Mouse (Mus musculus) liver, postnatal 0 days (tissue): ENCODE measurements at regions not wholly inside any gene's neighbourhood (a gene's known extent, or its start where the extent isn't known, plus 50 kb on each side); places are given as distances from the start of the nearest gene placed in this dataset.

ENCODE experiments used
- ATAC-seq: fragments of 200-750 bp; cut with Nextera tagmentation; 2 replicates; pipeline ENCODE4 v1.8.0; 2017; ENCODE audit warnings: mild to moderate bottlenecking, moderate library complexity
- DNase-seq: peaks from one replicate; pipeline ENCODE4 v3.0.0-alpha.2; 2016
- H3K27ac ChIP-seq: fragments of 300-500 bp; sonication (generic); 2 replicates; pipeline ENCODE4 v1.5.1; 2014; ENCODE audit warnings: antibody characterized with exemption, moderate library complexity, mild to moderate bottlenecking, low read depth
- H3K27me3 ChIP-seq: fragments of 300-500 bp; sonication (generic); 2 replicates; pipeline ENCODE4 v1.6.1; 2014; ENCODE audit warnings: low read length, control low read depth, mixed read lengths; ENCODE audit not compliant: insufficient read depth
- H3K36me3 ChIP-seq: fragments of 300-500 bp; sonication (generic); replicated peaks from 2 replicates; pipeline ENCODE4 v1.6.1; 2014; ENCODE audit warnings: mild to moderate bottlenecking, control low read depth, low read length, moderate library complexity, mixed read lengths; ENCODE audit not compliant: insufficient read depth
- H3K4me1 ChIP-seq: fragments of 300-500 bp; sonication (generic); 2 replicates; pipeline ENCODE4 v1.6.1; 2014; ENCODE audit warnings: antibody characterized with exemption, mild to moderate bottlenecking, control low read depth; ENCODE audit not compliant: insufficient read depth
- H3K4me2 ChIP-seq: fragments of 300-500 bp; sonication (generic); 2 replicates; pipeline ENCODE4 v1.6.1; 2014; ENCODE audit warnings: low read depth, mild to moderate bottlenecking, low read length, moderate library complexity, mixed read lengths
- H3K4me3 ChIP-seq: fragments of 300-500 bp; sonication (generic); 2 replicates; pipeline ENCODE4 v1.5.1; 2014; ENCODE audit warnings: low read depth, low read length
- H3K9ac ChIP-seq: fragments of 300-500 bp; sonication (generic); replicated peaks from 2 replicates; pipeline ENCODE4 v1.6.1; 2014; ENCODE audit warnings: mild to moderate bottlenecking, moderate library complexity
- H3K9me3 ChIP-seq: fragments of 300-500 bp; sonication (generic); 2 replicates; pipeline ENCODE4 v1.6.1; 2016; ENCODE audit warnings: mild to moderate bottlenecking, control low read depth, low read length, mixed read lengths
- CTCF ChIP-seq: sonication (generic); IDR thresholded peaks from 2 replicates; pipeline ENCODE4 v1.5.1; 2016; ENCODE audit warnings: antibody characterized with exemption, low read depth
- EP300 ChIP-seq: IDR thresholded peaks from 2 replicates; pipeline ENCODE4 v1.6.1; 2016; ENCODE audit warnings: antibody characterized with exemption, low read depth, mild to moderate bottlenecking
- WGBS: fragments of 180-500 bp; shearing (Covaris S2); extraction: QIAGEN DNeasy Blood & Tissue Kit; methylation state at CpG from one replicate; pipeline ENCODE4 v1.1.7; 2014; ENCODE audit not compliant: insufficient replicate concordance; 5-methylcytosine and 5-hydroxymethylcytosine counted together

DNA sequence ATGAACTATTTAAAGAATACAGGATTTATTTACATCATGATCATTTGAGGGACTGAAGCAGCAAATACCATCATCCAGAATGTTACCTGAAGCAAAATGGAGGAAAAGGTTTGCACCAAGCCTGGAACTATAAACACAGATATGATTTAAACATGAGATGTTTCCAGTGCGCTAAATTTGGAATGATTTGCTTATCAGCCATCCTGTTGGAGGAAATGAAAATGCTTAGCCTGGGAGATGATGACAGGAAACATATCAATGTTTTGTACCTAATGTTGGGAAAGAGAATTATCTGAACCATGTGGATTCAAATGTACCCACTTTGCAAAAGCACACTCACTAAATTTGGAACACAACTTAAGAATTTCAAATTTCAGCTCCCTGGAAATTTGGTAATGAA lies 149.3 kb downstream of the Adgra3 start:
- no peak for DNase-seq
- no peak overlapping the region for H3K4me2 ChIP-seq
- H3K27ac ChIP-seq: no peak overlapping the region
- H3K4me3 ChIP-seq: no peak overlapping the region
- H3K9me3 ChIP-seq: no peaks in the 10 kb centered on the region
- no peak overlapping the region for H3K9ac ChIP-seq
- no peaks in the 10 kb centered on the region for H3K4me1 ChIP-seq
- H3K27me3 ChIP-seq: no peaks in the 10 kb centered on the region
- no peaks in the 10 kb centered on the region for H3K36me3 ChIP-seq
- TF ChIP-seq CTCF (no peak), EP300 (no peak)
- no peak for ATAC-seq
- 67% methylated on average over 1 of the region's 1 CpGs for WGBS

DNA sequence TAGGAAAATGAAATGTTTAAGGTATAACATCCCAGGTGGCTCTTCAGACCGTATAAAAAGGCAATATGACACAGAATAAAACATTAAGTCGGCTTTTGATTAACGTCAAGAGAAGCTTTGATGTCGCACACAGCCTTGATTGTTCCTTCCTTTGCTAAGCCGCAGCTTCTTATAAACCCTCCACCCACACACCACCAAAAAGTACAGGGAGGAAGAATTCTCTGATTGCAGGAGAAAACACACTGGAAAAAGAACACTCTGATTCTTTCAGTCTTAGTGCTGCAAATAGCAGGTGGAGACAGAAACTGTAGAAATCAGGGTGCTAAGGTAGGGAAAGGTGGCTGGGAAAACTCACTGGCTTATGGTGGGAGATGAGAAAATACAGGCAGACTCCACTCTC lies 162.7 kb downstream of the Adgra3 start:
- no peak for TF ChIP-seq CTCF
- TF ChIP-seq EP300: no peak
- no peaks in the 10 kb centered on the region for H3K27me3 ChIP-seq
- H3K4me2 ChIP-seq: no peak overlapping the region
- no peak for DNase-seq
- no peak overlapping the region for H3K9ac ChIP-seq
- no peak overlapping the region for H3K4me3 ChIP-seq
- H3K9me3 ChIP-seq: no peaks in the 10 kb centered on the region
- no peak for ATAC-seq
- no peak overlapping the region for H3K27ac ChIP-seq
- no peaks in the 10 kb centered on the region for H3K4me1 ChIP-seq
- 82% methylated on average over 5 of the region's 5 CpGs for WGBS
- no peaks in the 10 kb centered on the region for H3K36me3 ChIP-seq

DNA sequence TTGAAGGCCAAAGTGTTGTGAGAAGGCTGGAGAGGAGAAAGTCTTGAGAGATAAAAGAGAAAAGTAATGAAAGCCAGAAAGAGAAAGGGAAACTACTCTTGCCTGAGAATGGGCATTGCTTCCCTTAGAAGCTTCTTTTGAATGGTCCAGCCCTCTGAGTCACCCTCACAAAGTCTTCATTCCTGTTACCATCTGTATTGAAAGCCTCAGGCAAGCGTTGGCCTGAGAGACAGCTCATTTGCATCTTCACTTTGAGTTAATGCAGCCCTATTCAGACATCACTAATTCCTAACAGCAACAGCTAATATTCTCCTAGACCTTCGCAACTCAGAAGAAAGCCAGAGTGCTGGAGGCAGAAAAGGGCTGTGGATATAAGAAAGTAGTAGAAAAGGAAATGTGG lies 178.4 kb downstream of the Adgra3 start:
- no peak overlapping the region for H3K4me2 ChIP-seq
- no peaks in the 10 kb centered on the region for H3K27me3 ChIP-seq
- no peak for ATAC-seq
- WGBS: 53% methylated on average over 2 of the region's 2 CpGs
- no peak overlapping the region for H3K27ac ChIP-seq
- TF ChIP-seq CTCF (no peak), EP300 (no peak)
- no peaks in the 10 kb centered on the region for H3K9me3 ChIP-seq
- DNase-seq: no peak
- no peaks in the 10 kb centered on the region for H3K36me3 ChIP-seq
- H3K9ac ChIP-seq: no peak overlapping the region
- no peak overlapping the region for H3K4me3 ChIP-seq
- H3K4me1 ChIP-seq: no peaks in the 10 kb centered on the region

DNA sequence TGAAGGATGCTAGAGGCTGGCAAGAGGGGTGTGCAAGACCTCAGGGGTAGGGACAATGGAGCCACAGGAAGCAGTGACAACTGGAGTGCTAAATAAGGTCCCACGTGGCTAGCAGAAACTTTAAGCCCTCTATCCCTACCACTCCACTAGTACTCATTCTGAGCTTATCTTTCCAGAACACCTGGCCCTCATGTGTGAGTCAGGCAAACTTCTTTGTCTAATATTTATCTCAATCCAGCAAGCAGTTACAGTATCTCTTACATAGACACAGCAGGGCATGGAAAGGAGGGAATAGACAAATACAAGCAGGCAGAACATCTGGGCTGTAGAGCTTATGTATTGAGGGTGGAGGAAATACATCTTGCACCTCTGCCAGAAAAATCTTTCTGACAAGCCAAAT lies 182.6 kb downstream of the Adgra3 start:
- Histone ChIP-seq H3K27me3 (no peaks in the 10 kb centered on the region), H3K4me3 (no peak overlapping the region), H3K36me3 (no peaks in the 10 kb centered on the region), H3K9ac (no peak overlapping the region), H3K4me2 (no peak overlapping the region), H3K9me3 (no peaks in the 10 kb centered on the region), H3K27ac (no peak overlapping the region), H3K4me1 (no peaks in the 10 kb centered on the region)
- DNase-seq (no peak), ATAC-seq (no peak)
- WGBS: 22% methylated on average over 1 of the region's 1 CpGs
- TF ChIP-seq EP300 (no peak), CTCF (no peak)

DNA sequence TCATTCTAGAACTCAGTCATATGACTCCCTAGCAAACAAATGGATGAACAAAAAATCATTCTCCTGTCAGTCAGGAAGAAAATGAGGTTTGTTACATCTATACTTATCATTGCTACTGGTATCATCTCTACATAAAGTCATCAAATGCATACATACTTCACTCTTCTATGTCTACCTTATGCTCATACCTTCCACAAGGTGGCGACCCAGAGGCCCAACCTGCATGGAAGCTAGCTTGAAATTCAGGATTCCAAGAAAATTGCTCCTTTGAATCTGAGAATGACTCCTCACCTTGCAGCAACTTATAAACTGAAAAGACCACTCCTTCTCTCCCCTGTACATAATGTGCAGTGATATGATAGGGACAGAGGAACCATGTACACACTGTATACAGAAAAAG lies 201.6 kb downstream of the Adgra3 start:
- DNase-seq (no peak), ATAC-seq (no peak)
- 28% methylated on average over 1 of the region's 1 CpGs for WGBS
- H3K27me3 ChIP-seq: no peaks in the 10 kb centered on the region
- H3K9me3 ChIP-seq: no peaks in the 10 kb centered on the region
- H3K4me1 ChIP-seq: no peaks in the 10 kb centered on the region
- no peak overlapping the region for H3K27ac ChIP-seq
- no peak overlapping the region for H3K9ac ChIP-seq
- H3K4me2 ChIP-seq: no peak overlapping the region
- TF ChIP-seq CTCF: peak; percentile 53
- TF ChIP-seq EP300: no peak
- no peak overlapping the region for H3K4me3 ChIP-seq
- H3K36me3 ChIP-seq: no peaks in the 10 kb centered on the region

DNA sequence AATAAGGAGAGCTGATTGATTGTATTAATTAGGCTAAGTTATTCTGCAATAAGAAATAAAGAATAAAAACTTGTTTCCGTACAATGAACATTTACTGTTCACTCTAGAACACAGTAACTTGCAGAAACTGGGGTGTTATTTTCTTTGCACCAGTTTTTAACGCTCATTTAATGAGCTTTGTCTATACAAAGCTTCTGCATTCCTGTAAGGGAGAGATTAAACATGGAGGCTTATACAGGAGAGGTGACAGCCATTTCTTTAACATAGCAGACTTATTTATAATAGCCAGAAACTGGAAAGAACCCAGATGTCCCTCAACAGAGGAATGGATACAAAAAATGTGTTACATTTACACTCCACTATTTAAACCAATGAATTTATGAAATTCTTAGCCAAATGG lies 202.8 kb downstream of the Adgra3 start:
- DNase-seq (no peak), ATAC-seq (no peak)
- H3K4me2 ChIP-seq: no peak overlapping the region
- no peak overlapping the region for H3K9ac ChIP-seq
- no peak overlapping the region for H3K27ac ChIP-seq
- no peaks in the 10 kb centered on the region for H3K4me1 ChIP-seq
- no peaks in the 10 kb centered on the region for H3K9me3 ChIP-seq
- 61% methylated on average over 2 of the region's 2 CpGs for WGBS
- H3K4me3 ChIP-seq: no peak overlapping the region
- TF ChIP-seq EP300 (no peak), CTCF (no peak)
- no peaks in the 10 kb centered on the region for H3K36me3 ChIP-seq
- H3K27me3 ChIP-seq: no peaks in the 10 kb centered on the region

DNA sequence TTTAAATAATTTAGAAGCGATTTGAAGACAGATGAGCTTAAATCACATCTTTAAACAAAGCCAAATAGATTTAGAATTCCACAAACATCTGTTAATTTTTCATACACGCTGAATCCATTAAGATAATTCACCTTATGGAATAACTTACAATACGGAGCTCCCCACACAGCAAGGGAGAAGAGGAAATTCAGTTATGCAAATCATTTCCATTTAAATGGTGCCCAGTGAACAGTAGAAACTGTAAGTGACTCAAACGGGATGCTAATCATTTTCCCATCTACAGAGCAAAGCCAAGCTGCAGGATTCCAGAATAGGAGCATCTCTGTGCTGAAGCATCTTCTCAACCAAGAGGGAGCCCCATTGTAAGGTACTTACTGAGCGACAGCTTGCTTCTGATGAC lies 210.1 kb downstream of the Adgra3 start:
- no peak for TF ChIP-seq EP300
- no peak for TF ChIP-seq CTCF
- DNase-seq: no peak
- Histone ChIP-seq H3K27ac (no peak overlapping the region), H3K4me1 (no peaks in the 10 kb centered on the region), H3K4me2 (no peak overlapping the region), H3K9ac (no peak overlapping the region), H3K4me3 (no peak overlapping the region), H3K36me3 (no peaks in the 10 kb centered on the region), H3K27me3 (no peaks in the 10 kb centered on the region), H3K9me3 (no peaks in the 10 kb centered on the region)
- WGBS: 53% methylated on average over 5 of the region's 5 CpGs
- no peak for ATAC-seq
